Mouse (Mus musculus) intestine, postnatal 0 days (tissue): ENCODE results near the gene Mlycd. TPM values are rescaled to one million over a fixed set of nuclear protein-coding genes. Genes with fewer than 3 reads are reported as not detected.

Experiments used
- ATAC-seq: fragments of 200-750 bp; cut with Nextera tagmentation; 2 replicates; pipeline ENCODE4 v1.8.0; 2017; ENCODE audit warnings: mild to moderate bottlenecking, moderate TSS enrichment, moderate library complexity
- H3K27ac ChIP-seq: fragments of 300-500 bp; sonication (generic); 2 replicates; pipeline ENCODE4 v1.5.1; 2014; ENCODE audit warnings: mild to moderate bottlenecking, low read depth, low read length, moderate library complexity
- H3K27me3 ChIP-seq: fragments of 300-500 bp; sonication (generic); replicated peaks from 2 replicates; pipeline ENCODE4 v1.6.1; 2014; ENCODE audit warnings: low read length, mixed read lengths; ENCODE audit not compliant: control insufficient read depth, insufficient read depth
- H3K36me3 ChIP-seq: fragments of 300-500 bp; sonication (generic); 2 replicates; pipeline ENCODE4 v1.6.1; 2014; ENCODE audit warnings: mild to moderate bottlenecking, moderate library complexity; ENCODE audit not compliant: control insufficient read depth, insufficient read depth
- H3K4me1 ChIP-seq: fragments of 300-500 bp; sonication (generic); replicated peaks from 2 replicates; pipeline ENCODE4 v1.6.1; 2014; ENCODE audit warnings: antibody characterized with exemption, low read length, mixed read lengths; ENCODE audit not compliant: control insufficient read depth, insufficient read depth
- H3K4me2 ChIP-seq: fragments of 300-500 bp; sonication (generic); replicated peaks from 2 replicates; pipeline ENCODE4 v1.6.1; 2014; ENCODE audit warnings: low read depth, mild to moderate bottlenecking, moderate library complexity
- H3K4me3 ChIP-seq: fragments of 300-500 bp; sonication (generic); 2 replicates; pipeline ENCODE4 v1.5.1; 2014; ENCODE audit warnings: low read depth, low read length
- H3K9ac ChIP-seq: fragments of 300-500 bp; sonication (generic); 2 replicates; pipeline ENCODE4 v1.6.1; 2014; ENCODE audit warnings: mild to moderate bottlenecking, low read depth, low read length
- H3K9me3 ChIP-seq: fragments of 300-500 bp; sonication (generic); 2 replicates; pipeline ENCODE4 v1.6.1; 2016; ENCODE audit warnings: mixed run types; ENCODE audit not compliant: control insufficient read depth
- CTCF ChIP-seq: sonication (generic); IDR thresholded peaks from 2 replicates; pipeline ENCODE4 v1.5.1; 2016; ENCODE audit warnings: low read depth, mild to moderate bottlenecking, control low read depth, antibody characterized with exemption, moderate library complexity
- WGBS: fragments of 180-500 bp; shearing (Covaris S2); extraction: QIAGEN DNeasy Blood & Tissue Kit; methylation state at CpG from one replicate; pipeline ENCODE4 v1.1.7; 2014; 5-methylcytosine and 5-hydroxymethylcytosine counted together
- polyA plus RNA-seq: library from polyadenylated mRNA; unstranded; fragments of >200 nt; fragmentation: Nextera tagmentation; extraction: Ambion mirVana; gene quantifications from 2 replicates; pipeline ENCODE4 v1.2.1, GENCODE M21; 2015

The Mlycd gene
- polyA plus RNA-seq, 1 experiment from 2014 or later, result 29.0 TPM

GRCm38 (mm10) chr8:119434569-119434968, 39.9 kb downstream of the Mlycd start:
- 0 out of 2 replicates have a peak overlapping the region, but pooled peaks have one; percentile 17 for H3K9ac ChIP-seq
- H3K4me1 ChIP-seq, result peaks cover 7% of the 10 kb centered on the region; the same call in 1 of the 2 replicates
- 41% methylated on average over 6 of the region's 6 CpGs for WGBS
- no peaks in the 10 kb centered on the region for H3K36me3 ChIP-seq
- TF ChIP-seq CTCF, result no peak
- H3K27me3 ChIP-seq, result no peaks in the 10 kb centered on the region
- no peak overlapping the region for H3K27ac ChIP-seq
- ATAC-seq, result no peak
- no peak overlapping the region for H3K4me2 ChIP-seq
- H3K4me3 ChIP-seq, result no peak overlapping the region
- no peaks in the 10 kb centered on the region for H3K9me3 ChIP-seq

- no peak overlapping the region for H3K4me3 ChIP-seq
- no peak overlapping the region for H3K4me2 ChIP-seq
- no peaks in the 10 kb centered on the region for H3K27me3 ChIP-seq
- no peaks in the 10 kb centered on the region for H3K36me3 ChIP-seq
- H3K9ac ChIP-seq, result no peak overlapping the region
- no peak overlapping the region for H3K27ac ChIP-seq
- WGBS, result 90% methylated on average over 7 of the region's 7 CpGs
- peaks cover 16% of the 10 kb centered on the region for H3K4me1 ChIP-seq
- no peak for TF ChIP-seq CTCF
- ATAC-seq, result no peak
- no peaks in the 10 kb centered on the region for H3K9me3 ChIP-seq
Measured at GRCm38 (mm10) chr8:119435527-119435926, 40.8 kb downstream of the Mlycd start.

- Histone ChIP-seq H3K4me1 (peaks cover 21% of the 10 kb centered on the region), H3K4me2 (peak overlapping the region; percentile 63), H3K27me3 (no peaks in the 10 kb centered on the region), H3K4me3 (no peak overlapping the region), H3K27ac (peak overlapping the region; percentile 86; the same call in 1 of the 2 replicates), H3K9ac (no peak overlapping the region), H3K36me3 (no peaks in the 10 kb centered on the region), H3K9me3 (no peaks in the 10 kb centered on the region)
- ATAC-seq, result no peak
- 83% methylated on average over 10 of the region's 10 CpGs for WGBS
- TF ChIP-seq CTCF, result no peak; the same call in 1 of the 2 replicates
Measured at GRCm38 (mm10) chr8:119436331-119436730, 41.7 kb downstream of the Mlycd start.

- Histone ChIP-seq H3K36me3 (peaks cover 4% of the 10 kb centered on the region; the same call in 1 of the 2 replicates), H3K9me3 (no peaks in the 10 kb centered on the region), H3K4me2 (peak overlapping the region; percentile 63), H3K27me3 (no peaks in the 10 kb centered on the region), H3K9ac (peak overlapping the region; percentile 56), H3K4me3 (peak overlapping the region; percentile 44), H3K27ac (peak overlapping the region; percentile 86), H3K4me1 (peaks cover 25% of the 10 kb centered on the region)
- ATAC-seq, result peak; percentile 54
- no peak for TF ChIP-seq CTCF
- WGBS, result 11% methylated on average over 9 of the region's 9 CpGs
Measured at GRCm38 (mm10) chr8:119436933-119437332, 42.3 kb downstream of the Mlycd start.

GRCm38 (mm10) chr8:119437506-119437905, 42.8 kb downstream of the Mlycd start:
- Histone ChIP-seq H3K4me2 (peak overlapping the region; percentile 63), H3K27ac (peak overlapping the region; percentile 86), H3K36me3 (peaks cover 10% of the 10 kb centered on the region; the same call in 1 of the 2 replicates), H3K9ac (peak overlapping the region; percentile 56), H3K4me3 (peak overlapping the region; percentile 44), H3K4me1 (peaks cover 25% of the 10 kb centered on the region), H3K9me3 (no peaks in the 10 kb centered on the region), H3K27me3 (no peaks in the 10 kb centered on the region)
- WGBS, result 52% methylated on average over 11 of the region's 11 CpGs
- no peak for TF ChIP-seq CTCF
- no peak; the same call in 1 of the 2 replicates for ATAC-seq

GRCm38 (mm10) chr8:119438876-119439275, 44.2 kb downstream of the Mlycd start:
- H3K27ac ChIP-seq, result peak overlapping the region; percentile 86
- no peaks in the 10 kb centered on the region for H3K27me3 ChIP-seq
- peak; percentile 50 for ATAC-seq
- 0 out of 2 replicates have a peak, but pooled peaks have one; percentile 23 for TF ChIP-seq CTCF
- no peaks in the 10 kb centered on the region for H3K9me3 ChIP-seq
- H3K36me3 ChIP-seq, result peaks cover 22% of the 10 kb centered on the region
- 0 out of 2 replicates have a peak overlapping the region, but pooled peaks have one; percentile 44 for H3K4me3 ChIP-seq
- WGBS, result 46% methylated on average over 6 of the region's 6 CpGs
- H3K4me1 ChIP-seq, result peaks cover 25% of the 10 kb centered on the region
- H3K9ac ChIP-seq, result peak overlapping the region; percentile 22; the same call in 1 of the 2 replicates
- peak overlapping the region; percentile 63 for H3K4me2 ChIP-seq
